Mouse (Mus musculus) liver, embryonic 11.5 days (tissue): ENCODE measurements around the gene Vars. TPM values are rescaled to one million over a fixed set of nuclear protein-coding genes. Genes with fewer than 3 reads are reported as not detected.
A peak's percentile ranks its signal among the peaks of the same experiment; 100 is the strongest.

Experiments
- ATAC-seq: fragments of 200-750 bp; cut with Nextera tagmentation; replicated peaks from 2 replicates; pipeline ENCODE4 v1.8.0; 2017; ENCODE audit warnings: moderate number of reproducible peaks, mild to moderate bottlenecking, moderate TSS enrichment, moderate library complexity; ENCODE audit not compliant: low FRiP score
- DNase-seq: peaks from one replicate; pipeline ENCODE4 v3.0.0-alpha.2; 2017; ENCODE audit warnings: low spot score
- H3K27ac ChIP-seq: fragments of 300-500 bp; sonication (generic); 2 replicates; pipeline ENCODE4 v1.5.1; 2014; ENCODE audit warnings: mild to moderate bottlenecking, low read depth, low read length, control low read depth
- H3K27me3 ChIP-seq: fragments of 300-500 bp; sonication (generic); replicated peaks from 2 replicates; pipeline ENCODE4 v1.6.1; 2014; ENCODE audit warnings: low read length, mixed read lengths; ENCODE audit not compliant: control insufficient read depth, insufficient read depth
- H3K36me3 ChIP-seq: fragments of 300-500 bp; sonication (generic); 2 replicates; pipeline ENCODE4 v1.6.1; 2014; ENCODE audit warnings: mild to moderate bottlenecking, low read length, moderate library complexity, mixed read lengths; ENCODE audit not compliant: control insufficient read depth, insufficient read depth
- H3K4me1 ChIP-seq: fragments of 300-500 bp; sonication (generic); replicated peaks from 2 replicates; pipeline ENCODE4 v1.6.1; 2014; ENCODE audit warnings: low read length, mixed read lengths; ENCODE audit not compliant: control insufficient read depth, insufficient read depth
- H3K4me2 ChIP-seq: fragments of 300-500 bp; sonication (generic); 2 replicates; pipeline ENCODE4 v1.6.1; 2014; ENCODE audit warnings: mild to moderate bottlenecking, control low read depth, moderate library complexity
- H3K4me3 ChIP-seq: fragments of 300-500 bp; sonication (generic); 2 replicates; pipeline ENCODE4 v1.5.1; 2014; ENCODE audit warnings: low read depth, low read length, control low read depth
- H3K9ac ChIP-seq: fragments of 300-500 bp; sonication (generic); 2 replicates; pipeline ENCODE4 v1.6.1; 2014; ENCODE audit warnings: low read depth, low read length, control low read depth
- H3K9me3 ChIP-seq: fragments of 300-500 bp; sonication (generic); 2 replicates; pipeline ENCODE4 v1.6.1; 2016; ENCODE audit warnings: low read length, inconsistent platforms, mixed read lengths; ENCODE audit not compliant: control insufficient read depth
- WGBS: fragments of 180-500 bp; shearing (Covaris S2); extraction: QIAGEN DNeasy Blood & Tissue Kit; methylation state at CpG from one replicate; pipeline ENCODE4 v1.1.7; 2014; 5-methylcytosine and 5-hydroxymethylcytosine counted together
- polyA plus RNA-seq: library from polyadenylated mRNA; unstranded; fragments of >200 nt; fragmentation: Nextera tagmentation; extraction: Ambion mirVana; gene quantifications from 2 replicates; pipeline ENCODE4 v1.2.1, GENCODE M21; 2014

The Vars gene
- polyA plus RNA-seq, 1 experiment from 2014 or later, result 234 TPM

- DNase-seq (no peak), ATAC-seq (no peak)
- H3K27me3 ChIP-seq, result peaks cover 11% of the 10 kb centered on the region
- peaks cover 29% of the 10 kb centered on the region for H3K36me3 ChIP-seq
- no peaks in the 10 kb centered on the region for H3K9me3 ChIP-seq
- H3K4me2 ChIP-seq, result peak overlapping the region; percentile 84
- H3K9ac ChIP-seq, result peak overlapping the region; percentile 65; the same call in 1 of the 2 replicates
- H3K4me3 ChIP-seq, result peak overlapping the region; percentile 64
- WGBS, result 43% methylated on average over 14 of the region's 14 CpGs
- H3K4me1 ChIP-seq, result peaks cover 46% of the 10 kb centered on the region
- H3K27ac ChIP-seq, result no peak overlapping the region; the same call in 1 of the 2 replicates
Observed at GRCm38 (mm10) chr17:35060071-35060470, 59.3 kb downstream of the Vars start.

GRCm38 (mm10) chr17:35060737-35061297 lies 60.0 kb downstream of the Vars start:
- Histone ChIP-seq H3K36me3 (peaks cover 24% of the 10 kb centered on the region), H3K4me1 (peaks cover 51% of the 10 kb centered on the region), H3K27ac (no peak overlapping the region), H3K27me3 (peaks cover 17% of the 10 kb centered on the region), H3K4me3 (peak overlapping the region; percentile 64; the same call in 1 of the 2 replicates), H3K9me3 (no peaks in the 10 kb centered on the region), H3K4me2 (peak overlapping the region; percentile 84), H3K9ac (no peak overlapping the region)
- ATAC-seq (no peak), DNase-seq (no peak)
- WGBS, result 65% methylated on average over 22 of the region's 22 CpGs

DNA sequence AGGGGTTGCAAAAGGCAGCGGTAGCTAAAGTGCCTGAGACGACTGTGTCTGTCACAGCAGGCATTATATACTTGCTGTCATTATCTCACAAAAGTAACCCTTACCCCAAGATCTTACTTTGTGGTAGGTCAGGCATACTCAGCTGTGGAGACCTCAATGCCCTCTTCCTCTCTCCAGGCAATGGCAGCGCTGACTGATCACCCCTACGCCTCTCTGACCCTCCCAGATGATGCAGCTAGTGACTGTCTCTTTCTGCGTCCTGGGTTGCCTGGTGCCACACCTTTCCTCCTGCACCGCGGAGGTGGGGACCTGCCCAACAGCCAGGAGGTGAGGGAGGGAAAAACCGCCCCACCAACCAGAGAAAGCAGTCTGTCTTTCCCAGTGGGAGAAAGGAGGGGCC lies 60.5 kb downstream of the Vars start:
- H3K27ac ChIP-seq, result no peak overlapping the region
- DNase-seq, result no peak
- H3K36me3 ChIP-seq, result peaks cover 19% of the 10 kb centered on the region
- peaks cover 22% of the 10 kb centered on the region for H3K27me3 ChIP-seq
- peaks cover 49% of the 10 kb centered on the region for H3K4me1 ChIP-seq
- WGBS, result 83% methylated on average over 8 of the region's 8 CpGs
- no peak for ATAC-seq
- no peak overlapping the region for H3K9ac ChIP-seq
- no peak overlapping the region for H3K4me2 ChIP-seq
- H3K4me3 ChIP-seq, result no peak overlapping the region
- no peaks in the 10 kb centered on the region for H3K9me3 ChIP-seq

DNA sequence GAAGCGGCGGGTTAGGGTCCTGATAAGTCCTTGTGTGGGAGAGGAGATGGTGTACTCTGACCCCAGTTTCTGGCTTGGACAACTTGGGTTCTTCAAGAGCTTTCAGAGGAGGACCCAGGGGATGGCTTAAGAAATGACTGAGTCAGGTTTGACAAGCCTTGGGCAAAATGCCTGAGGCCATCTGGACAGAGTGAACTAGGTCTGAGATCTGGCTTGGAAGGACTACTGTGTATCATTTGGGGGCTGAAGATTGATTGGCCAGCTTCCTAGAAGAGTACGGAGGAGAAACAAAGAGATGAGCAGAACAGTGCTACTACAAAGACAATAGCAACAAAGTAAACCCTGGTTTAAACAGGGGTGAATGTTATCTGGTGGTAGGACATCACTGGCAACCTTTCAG lies 62.7 kb downstream of the Vars start:
- 85% methylated on average over 3 of the region's 3 CpGs for WGBS
- DNase-seq (no peak), ATAC-seq (no peak)
- Histone ChIP-seq H3K27me3 (peaks cover 38% of the 10 kb centered on the region), H3K9ac (no peak overlapping the region), H3K4me1 (peaks cover 34% of the 10 kb centered on the region), H3K4me2 (no peak overlapping the region), H3K27ac (no peak overlapping the region), H3K9me3 (no peaks in the 10 kb centered on the region), H3K36me3 (peaks cover 12% of the 10 kb centered on the region; the same call in 1 of the 2 replicates), H3K4me3 (no peak overlapping the region)

GRCm38 (mm10) chr17:35064378-35064877 lies 63.6 kb downstream of the Vars start:
- Histone ChIP-seq H3K4me3 (peak overlapping the region; percentile 45), H3K36me3 (peaks cover 12% of the 10 kb centered on the region; the same call in 1 of the 2 replicates), H3K27ac (no peak overlapping the region), H3K9me3 (no peaks in the 10 kb centered on the region), H3K4me1 (peaks cover 34% of the 10 kb centered on the region), H3K4me2 (peak overlapping the region; percentile 79), H3K27me3 (peaks cover 46% of the 10 kb centered on the region), H3K9ac (no peak overlapping the region; the same call in 1 of the 2 replicates)
- no peak for ATAC-seq
- no peak for DNase-seq
- 22% methylated on average over 10 of the region's 10 CpGs for WGBS

GRCm38 (mm10) chr17:35064951-35065947 lies 64.5 kb downstream of the Vars start, which contains the start of gene Ly6g6c:
TSS of gene Ly6g6c (plus strand) at chr17:35065388.
- peak; percentile 52 for DNase-seq
- ATAC-seq, result peak; percentile 17
- Histone ChIP-seq H3K9ac (peak within 1 kb of the TSS; percentile 45), H3K4me1 (peaks cover 28% of the 10 kb centered on the region), H3K27me3 (peaks cover 46% of the 10 kb centered on the region), H3K27ac (peak within 1 kb of the TSS; percentile 2; the same call in 1 of the 2 replicates), H3K4me2 (peak within 1 kb of the TSS; percentile 79), H3K9me3 (no peaks in the 10 kb centered on the region), H3K4me3 (peak within 1 kb of the TSS; percentile 45), H3K36me3 (peaks cover 12% of the 10 kb centered on the region; the same call in 1 of the 2 replicates)
- 2% methylated on average over 48 of the region's 48 CpGs for WGBS

Other genes starting within 250 kb of the Vars start
- gene Cyp21a1, start 196.4 kb upstream of the Vars start, polyA plus RNA-seq, result not detected in 2 replicates
- gene Stk19, start 164.0 kb upstream of the Vars start, polyA plus RNA-seq, result 25.1 and 27.1 TPM in 2 replicates
- gene Dxo, start 164.0 kb upstream of the Vars start, polyA plus RNA-seq, result 55.4 and 56.3 TPM in 2 replicates
- 43.7 and 44.8 TPM in 2 replicates for gene Skiv2l, start 150.8 kb upstream of the Vars start, polyA plus RNA-seq
- gene Nelfe, start 150.6 kb upstream of the Vars start, polyA plus RNA-seq, result 108 and 114 TPM in 2 replicates
- gene Cfb, start 138.5 kb upstream of the Vars start, polyA plus RNA-seq, result 67.6 and 74.9 TPM in 2 replicates
- 0.45 and 0.86 TPM in 2 replicates for gene Zbtb12, start 121.5 kb upstream of the Vars start, polyA plus RNA-seq
- 0.09 TPM in 1 of 2 replicates, not detected in the other for gene Gm20547, start 118.9 kb upstream of the Vars start, polyA plus RNA-seq
- 8.1 and 9.0 TPM in 2 replicates for gene C2, start 102.7 kb upstream of the Vars start, polyA plus RNA-seq
- gene Ehmt2, start 102.5 kb upstream of the Vars start, polyA plus RNA-seq, result 43.6 and 50.9 TPM in 2 replicates
- gene Slc44a4, start 86.5 kb upstream of the Vars start, polyA plus RNA-seq, result 0.97 and 1.3 TPM in 2 replicates
- gene Neu1, start 69.7 kb upstream of the Vars start, polyA plus RNA-seq, result 24.4 and 26.4 TPM in 2 replicates
- 0.14 and 0.41 TPM in 2 replicates for gene Hspa1b, start 41.7 kb upstream of the Vars start, polyA plus RNA-seq
- not detected in 2 replicates for gene Gm20481, start 31.1 kb upstream of the Vars start, polyA plus RNA-seq
- gene Hspa1a, start 28.8 kb upstream of the Vars start, polyA plus RNA-seq, result 4.7 and 5.7 TPM in 2 replicates
- gene Hspa1l, start 28.3 kb upstream of the Vars start, polyA plus RNA-seq, result 0.66 and 1.5 TPM in 2 replicates
- gene Lsm2, start 19.1 kb upstream of the Vars start, polyA plus RNA-seq, result 304 and 315 TPM in 2 replicates
- 0.16 TPM in 2 replicates for gene Vwa7, start 15.6 kb downstream of the Vars start, polyA plus RNA-seq
- gene Sapcd1, start 27.0 kb downstream of the Vars start, polyA plus RNA-seq, result 6.9 and 8.5 TPM in 2 replicates
- gene Msh5, start 45.8 kb downstream of the Vars start, polyA plus RNA-seq, result 3.8 and 4.7 TPM in 2 replicates
- gene Clic1, start 49.0 kb downstream of the Vars start, polyA plus RNA-seq, result 118 and 134 TPM in 2 replicates
- gene Ddah2, start 58.0 kb downstream of the Vars start, polyA plus RNA-seq, result 124 and 132 TPM in 2 replicates
- gene Ly6g6c, start 64.4 kb downstream of the Vars start, polyA plus RNA-seq, result 0.34 and 1.8 TPM in 2 replicates
- 8.4 and 11.2 TPM in 2 replicates for gene Mpig6b, start 65.2 kb downstream of the Vars start, polyA plus RNA-seq
- gene Ly6g6e, start 75.9 kb downstream of the Vars start, polyA plus RNA-seq, result 0.57 TPM in 1 of 2 replicates, not detected in the other
- gene Ly6g6d, start 77.1 kb downstream of the Vars start, polyA plus RNA-seq, result 0.44 and 0.78 TPM in 2 replicates
- 12.8 and 13.5 TPM in 2 replicates for gene Ly6g6f, start 84.6 kb downstream of the Vars start, polyA plus RNA-seq
- 71.6 and 79.8 TPM in 2 replicates for gene Abhd16a, start 88.3 kb downstream of the Vars start, polyA plus RNA-seq
- not detected in 2 replicates for gene Ly6g5c, start 107.3 kb downstream of the Vars start, polyA plus RNA-seq
- gene Ly6g5b, start 114.4 kb downstream of the Vars start, polyA plus RNA-seq, result 0.69 and 0.89 TPM in 2 replicates
- 23.7 and 25.2 TPM in 2 replicates for gene Gpank1, start 120.5 kb downstream of the Vars start, polyA plus RNA-seq
- gene Csnk2b, start 121.1 kb downstream of the Vars start, polyA plus RNA-seq, result 246 and 259 TPM in 2 replicates
- 6.0 and 7.1 TPM in 2 replicates for gene D17H6S53E, start 125.4 kb downstream of the Vars start, polyA plus RNA-seq
- 429 and 459 TPM in 2 replicates for gene Apom, start 131.1 kb downstream of the Vars start, polyA plus RNA-seq
- 61.4 and 73.6 TPM in 2 replicates for gene Bag6, start 134.2 kb downstream of the Vars start, polyA plus RNA-seq
- 169 and 205 TPM in 2 replicates for gene Prrc2a, start 163.9 kb downstream of the Vars start, polyA plus RNA-seq
- 13.9 and 20.0 TPM in 2 replicates for gene Aif1, start 175.1 kb downstream of the Vars start, polyA plus RNA-seq
- 24.1 and 28.1 TPM in 2 replicates for gene Lst1, start 187.5 kb downstream of the Vars start, polyA plus RNA-seq
- gene Ltb, start 193.5 kb downstream of the Vars start, polyA plus RNA-seq, result 0.70 and 0.78 TPM in 2 replicates
- 0.47 and 0.53 TPM in 2 replicates for gene Tnf, start 201.0 kb downstream of the Vars start, polyA plus RNA-seq
- gene Lta, start 204.4 kb downstream of the Vars start, polyA plus RNA-seq, result not detected in 2 replicates
- gene Gm16181, start 219.8 kb downstream of the Vars start, polyA plus RNA-seq, result 0.53 TPM in 1 of 2 replicates, not detected in the other
- 2.6 and 2.9 TPM in 2 replicates for gene Atp6v1g2, start 232.7 kb downstream of the Vars start, polyA plus RNA-seq
- 4.6 and 5.4 TPM in 2 replicates for gene Nfkbil1, start 234.8 kb downstream of the Vars start, polyA plus RNA-seq
- gene Ddx39b, start 240.8 kb downstream of the Vars start, polyA plus RNA-seq, result 432 and 439 TPM in 2 replicates